Mouse (Mus musculus): Measurements from ENCODE around the gene Rab14.

Rab14 gene

GRCm38 (mm10) chr2:35153844-35154554 is 46.9 kb downstream of the Rab14 start:
- DNase-seq (ENCODE audit: low spot score in 2 of 2) = no peak

- DNase-seq (ENCODE audit: low spot score in 2 of 2) = no peak
Measured at GRCm38 (mm10) chr2:35153179-35153578, 47.7 kb downstream of the Rab14 start.

- DNase-seq (ENCODE audit: low spot score in 2 of 2) = no peak
Measured at GRCm38 (mm10) chr2:35151303-35151882, 49.5 kb downstream of the Rab14 start.

- no peak for DNase-seq (ENCODE audit: low spot score in 2 of 2)
Measured at GRCm38 (mm10) chr2:35148806-35149205, 52.1 kb downstream of the Rab14 start.

- DNase-seq (ENCODE audit: low spot score in 2 of 2) = no peak
Measured at GRCm38 (mm10) chr2:35141673-35142072, 59.2 kb downstream of the Rab14 start.

- no peak for DNase-seq (ENCODE audit: low spot score in 2 of 2)
Measured at GRCm38 (mm10) chr2:35138576-35138975, 62.3 kb downstream of the Rab14 start.

- no peak for DNase-seq (ENCODE audit: low spot score in 2 of 2)
Measured at GRCm38 (mm10) chr2:35133891-35134290, 67.0 kb downstream of the Rab14 start.

- no peak for DNase-seq (ENCODE audit: low spot score in 2 of 2)
Measured at GRCm38 (mm10) chr2:35132662-35133055, 68.3 kb downstream of the Rab14 start.

- peak; percentile 93 for DNase-seq (ENCODE audit: low spot score in 2 of 2)
Measured at GRCm38 (mm10) chr2:35131991-35132661, 68.8 kb downstream of the Rab14 start.

GRCm38 (mm10) chr2:35131491-35131890 is 69.4 kb downstream of the Rab14 start:
- no peak for DNase-seq (ENCODE audit: low spot score in 2 of 2)

All from natural killer cell, adult 2 months (primary cell).